Mouse (Mus musculus): ENCODE results near the gene Sox6. TPM values are rescaled to one million over a fixed set of nuclear protein-coding genes. Genes with fewer than 3 reads are reported as not detected.

The Sox6 gene
- polyA plus RNA-seq, 1 experiment from 2014 or later, result 62.9 TPM

- peaks cover 6% of the 10 kb centered on the region; the same call in 1 of the 2 replicates for H3K4me1 ChIP-seq (replicated peaks)
- H3K27ac ChIP-seq, result no peak overlapping the region
- no peak overlapping the region for H3K4me2 ChIP-seq
- no peaks in the 10 kb centered on the region for H3K27me3 ChIP-seq
- no peak overlapping the region for H3K4me3 ChIP-seq (replicated peaks)
- DNase-seq (no peak), ATAC-seq (ENCODE audit: low read depth) (no peak)
- H3K36me3 ChIP-seq, result peaks cover 47% of the 10 kb centered on the region
- 82% methylated on average over 7 of the region's 7 CpGs for WGBS (ENCODE audit: insufficient replicate concordance)
- no peaks in the 10 kb centered on the region for H3K9me3 ChIP-seq (replicated peaks)
- H3K9ac ChIP-seq, result no peak overlapping the region
Observed at GRCm38 (mm10) chr7:115776736-115777135, 261.9 kb downstream of the Sox6 start.

- Histone ChIP-seq H3K9me3 (replicated peaks) (no peaks in the 10 kb centered on the region), H3K4me3 (replicated peaks) (no peak overlapping the region), H3K4me2 (no peak overlapping the region), H3K27me3 (no peaks in the 10 kb centered on the region), H3K36me3 (peaks cover 47% of the 10 kb centered on the region), H3K9ac (no peak overlapping the region), H3K4me1 (replicated peaks) (peaks cover 6% of the 10 kb centered on the region; the same call in 1 of the 2 replicates), H3K27ac (no peak overlapping the region)
- WGBS (ENCODE audit: insufficient replicate concordance), result 57% methylated on average over 5 of the region's 5 CpGs
- no peak for DNase-seq
- peak; percentile 81 for ATAC-seq (ENCODE audit: low read depth)
Observed at GRCm38 (mm10) chr7:115776324-115776723, 262.3 kb downstream of the Sox6 start.

GRCm38 (mm10) chr7:115766316-115766715 lies 272.3 kb downstream of the Sox6 start:
- 81% methylated on average over 8 of the region's 8 CpGs for WGBS (ENCODE audit: insufficient replicate concordance)
- no peak for ATAC-seq (ENCODE audit: low read depth)
- Histone ChIP-seq H3K27ac (no peak overlapping the region), H3K4me3 (replicated peaks) (no peak overlapping the region), H3K36me3 (no peaks in the 10 kb centered on the region), H3K4me2 (no peak overlapping the region), H3K4me1 (replicated peaks) (no peaks in the 10 kb centered on the region), H3K9me3 (replicated peaks) (no peaks in the 10 kb centered on the region), H3K9ac (no peak overlapping the region), H3K27me3 (no peaks in the 10 kb centered on the region)
- DNase-seq, result no peak

- H3K36me3 ChIP-seq, result no peaks in the 10 kb centered on the region
- no peak overlapping the region for H3K9ac ChIP-seq
- H3K9me3 ChIP-seq (replicated peaks), result no peaks in the 10 kb centered on the region
- H3K27me3 ChIP-seq, result no peaks in the 10 kb centered on the region
- no peak for DNase-seq
- no peak for ATAC-seq (ENCODE audit: low read depth)
- H3K4me2 ChIP-seq, result no peak overlapping the region
- no peaks in the 10 kb centered on the region for H3K4me1 ChIP-seq (replicated peaks)
- H3K4me3 ChIP-seq (replicated peaks), result no peak overlapping the region
- 79% methylated on average over 2 of the region's 2 CpGs for WGBS (ENCODE audit: insufficient replicate concordance)
- H3K27ac ChIP-seq, result no peak overlapping the region
Observed at GRCm38 (mm10) chr7:115763851-115764250, 274.7 kb downstream of the Sox6 start.

- WGBS (ENCODE audit: insufficient replicate concordance), result 27% methylated on average over 1 of the region's 1 CpGs
Observed at GRCm38 (mm10) chr7:115758172-115758571, 280.4 kb downstream of the Sox6 start.

GRCm38 (mm10) chr7:115755272-115755671 lies 283.3 kb downstream of the Sox6 start:
- H3K4me2 ChIP-seq, result no peak overlapping the region
- DNase-seq, result no peak
- no peak overlapping the region for H3K4me3 ChIP-seq (replicated peaks)
- no peak overlapping the region for H3K27ac ChIP-seq
- H3K9ac ChIP-seq, result no peak overlapping the region
- H3K36me3 ChIP-seq, result no peaks in the 10 kb centered on the region
- no peak for ATAC-seq (ENCODE audit: low read depth)
- WGBS (ENCODE audit: insufficient replicate concordance), result 79% methylated on average over 4 of the region's 4 CpGs
- H3K4me1 ChIP-seq (replicated peaks), result no peaks in the 10 kb centered on the region
- H3K27me3 ChIP-seq, result no peaks in the 10 kb centered on the region
- no peaks in the 10 kb centered on the region for H3K9me3 ChIP-seq (replicated peaks)

More at GRCm38 (mm10) chr7:115758172-115758571, 280.4 kb downstream of the Sox6 start:
- DNase-seq (no peak), ATAC-seq (ENCODE audit: low read depth) (no peak)
- no peaks in the 10 kb centered on the region for H3K36me3 ChIP-seq
- no peak overlapping the region for H3K9ac ChIP-seq
- no peak overlapping the region for H3K4me2 ChIP-seq
- H3K4me3 ChIP-seq (replicated peaks), result no peak overlapping the region
- no peaks in the 10 kb centered on the region for H3K9me3 ChIP-seq (replicated peaks)
- no peaks in the 10 kb centered on the region for H3K4me1 ChIP-seq (replicated peaks)
- H3K27ac ChIP-seq, result no peak overlapping the region
- no peaks in the 10 kb centered on the region for H3K27me3 ChIP-seq

GRCm38 (mm10) chr7:115754216-115754615 lies 284.4 kb downstream of the Sox6 start:
- WGBS (ENCODE audit: insufficient replicate concordance), result 93% methylated on average over 7 of the region's 7 CpGs
- Histone ChIP-seq H3K36me3 (no peaks in the 10 kb centered on the region), H3K9me3 (replicated peaks) (no peaks in the 10 kb centered on the region), H3K9ac (no peak overlapping the region), H3K27me3 (no peaks in the 10 kb centered on the region), H3K4me2 (no peak overlapping the region), H3K4me1 (replicated peaks) (no peaks in the 10 kb centered on the region), H3K4me3 (replicated peaks) (no peak overlapping the region), H3K27ac (no peak overlapping the region)
- ATAC-seq (ENCODE audit: low read depth), result no peak
- DNase-seq, result no peak

GRCm38 (mm10) chr7:115752121-115752634 lies 286.4 kb downstream of the Sox6 start:
- Histone ChIP-seq H3K4me2 (no peak overlapping the region), H3K9me3 (replicated peaks) (no peaks in the 10 kb centered on the region), H3K36me3 (no peaks in the 10 kb centered on the region), H3K9ac (no peak overlapping the region), H3K4me3 (replicated peaks) (no peak overlapping the region), H3K27ac (no peak overlapping the region), H3K27me3 (no peaks in the 10 kb centered on the region), H3K4me1 (replicated peaks) (no peaks in the 10 kb centered on the region)
- 61% methylated on average over 5 of the region's 5 CpGs for WGBS (ENCODE audit: insufficient replicate concordance)
- ATAC-seq (ENCODE audit: low read depth) (no peak), DNase-seq (no peak)

GRCm38 (mm10) chr7:115751083-115751482 lies 287.5 kb downstream of the Sox6 start:
- H3K4me2 ChIP-seq, result no peak overlapping the region
- H3K4me1 ChIP-seq (replicated peaks), result no peaks in the 10 kb centered on the region
- no peak for ATAC-seq (ENCODE audit: low read depth)
- no peak overlapping the region for H3K27ac ChIP-seq
- no peak overlapping the region for H3K4me3 ChIP-seq (replicated peaks)
- 75% methylated on average over 3 of the region's 3 CpGs for WGBS (ENCODE audit: insufficient replicate concordance)
- no peak overlapping the region for H3K9ac ChIP-seq
- no peaks in the 10 kb centered on the region for H3K36me3 ChIP-seq
- DNase-seq, result no peak
- no peaks in the 10 kb centered on the region for H3K9me3 ChIP-seq (replicated peaks)
- H3K27me3 ChIP-seq, result no peaks in the 10 kb centered on the region

- 48% methylated on average over 8 of the region's 8 CpGs for whole genome bisulfite sequencing (ENCODE audit: insufficient replicate concordance)
- no peak overlapping the region for H3K27ac ChIP-seq
- no peak overlapping the region for H3K9ac ChIP-seq
- H3K4me3 ChIP-seq (replicated peaks), result no peak overlapping the region
- no peak for ATAC-seq (ENCODE audit: low read depth)
- H3K9me3 ChIP-seq (replicated peaks), result no peaks in the 10 kb centered on the region
- H3K36me3 ChIP-seq, result no peaks in the 10 kb centered on the region
- H3K27me3 ChIP-seq, result no peaks in the 10 kb centered on the region
- no peaks in the 10 kb centered on the region for H3K4me1 ChIP-seq (replicated peaks)
- no peak overlapping the region for H3K4me2 ChIP-seq
- DNase-seq, result no peak
Observed at GRCm38 (mm10) chr7:115750275-115750825, 288.2 kb downstream of the Sox6 start.

- 87% methylated on average over 7 of the region's 7 CpGs for WGBS (ENCODE audit: insufficient replicate concordance)
- H3K4me2 ChIP-seq, result no peak overlapping the region
- no peaks in the 10 kb centered on the region for H3K4me1 ChIP-seq (replicated peaks)
- no peak overlapping the region for H3K27ac ChIP-seq
- no peak for ATAC-seq (ENCODE audit: low read depth)
- no peak overlapping the region for H3K4me3 ChIP-seq (replicated peaks)
- DNase-seq, result no peak
- no peaks in the 10 kb centered on the region for H3K9me3 ChIP-seq (replicated peaks)
- no peak overlapping the region for H3K9ac ChIP-seq
- H3K27me3 ChIP-seq, result no peaks in the 10 kb centered on the region
- H3K36me3 ChIP-seq, result no peaks in the 10 kb centered on the region
Observed at GRCm38 (mm10) chr7:115747541-115747940, 291.1 kb downstream of the Sox6 start.

GRCm38 (mm10) chr7:115745672-115746253 lies 292.8 kb downstream of the Sox6 start:
- ATAC-seq (ENCODE audit: low read depth) (no peak), DNase-seq (no peak)
- no peaks in the 10 kb centered on the region for H3K27me3 ChIP-seq
- no peaks in the 10 kb centered on the region for H3K9me3 ChIP-seq (replicated peaks)
- H3K4me1 ChIP-seq (replicated peaks), result no peaks in the 10 kb centered on the region; the same call in 1 of the 2 replicates
- 75% methylated on average over 4 of the region's 4 CpGs for WGBS (ENCODE audit: insufficient replicate concordance)
- H3K4me3 ChIP-seq (replicated peaks), result no peak overlapping the region
- H3K27ac ChIP-seq, result no peak overlapping the region
- H3K36me3 ChIP-seq, result 0 out of 2 replicates have a peak, but pooled peaks cover 2% of the 10 kb centered on the region
- no peak overlapping the region for H3K9ac ChIP-seq
- H3K4me2 ChIP-seq, result no peak overlapping the region

All from liver, embryonic 13.5 days (tissue).